Mouse (Mus musculus): ENCODE results near the gene Tmx2.

DNA sequence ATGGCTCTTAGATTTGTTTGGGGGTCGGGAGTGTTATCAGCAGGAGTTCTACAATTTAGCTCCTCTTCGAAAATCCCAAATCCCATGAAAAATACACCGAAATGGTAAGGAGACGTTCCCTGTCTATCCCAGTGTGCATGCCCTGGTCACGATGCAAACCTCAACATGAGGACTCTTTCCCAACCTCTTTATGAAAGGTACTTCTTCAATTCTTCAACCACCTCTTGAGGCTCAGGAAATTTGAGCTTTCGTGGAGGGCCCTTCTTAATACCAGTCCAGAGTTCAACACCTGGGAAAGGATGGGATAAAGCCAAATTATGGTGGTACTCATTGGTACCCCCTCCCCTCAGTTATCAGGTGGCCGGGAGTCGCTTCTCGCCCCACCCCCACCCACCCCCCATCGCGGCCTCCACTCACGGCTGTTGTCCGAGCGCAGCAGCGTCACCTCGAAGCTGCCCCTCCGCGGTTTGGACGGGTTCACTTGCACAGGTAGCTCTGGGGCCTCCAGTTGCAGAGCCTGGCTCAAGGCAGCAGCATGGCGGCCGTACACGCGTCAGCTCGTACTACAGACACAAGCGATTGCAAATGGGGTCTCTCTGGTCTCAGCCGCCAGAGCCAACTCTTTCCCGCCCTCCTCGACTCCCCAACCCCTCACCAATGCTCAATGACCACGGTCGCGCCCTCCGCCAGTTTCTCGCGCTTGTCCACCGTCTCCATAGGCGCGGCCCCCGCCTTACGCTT is 8.9 kb downstream of the Tmx2 start:
- TF ChIP-seq CTCF (IDR thresholded peaks at IDR 0.05; ENCODE audit: control insufficient read depth, insufficient read depth, insufficient replicate concordance, low read depth, low read length) (no peak), POLR2A (IDR thresholded peaks at IDR 0.05; ENCODE audit: control insufficient read depth, low read depth, low read length) (no peak)

Data from testis, adult 2 months (tissue).